Mouse (Mus musculus) spleen, postnatal 10 days (tissue): ENCODE data around the gene Pafah1b3.
"Not testable (repeated sequence)": the region's sequence is repeated elsewhere in the genome, so short reads cannot be mapped to it uniquely, and the experiment has no call there.

Source experiments
- DNase-seq, 2 experiments: peaks; one replicate each; pipeline ENCODE4 v3.0.0; 2021 to 2022; ENCODE audit warnings: low spot score in 2 of 2

Pafah1b3 gene

DNA sequence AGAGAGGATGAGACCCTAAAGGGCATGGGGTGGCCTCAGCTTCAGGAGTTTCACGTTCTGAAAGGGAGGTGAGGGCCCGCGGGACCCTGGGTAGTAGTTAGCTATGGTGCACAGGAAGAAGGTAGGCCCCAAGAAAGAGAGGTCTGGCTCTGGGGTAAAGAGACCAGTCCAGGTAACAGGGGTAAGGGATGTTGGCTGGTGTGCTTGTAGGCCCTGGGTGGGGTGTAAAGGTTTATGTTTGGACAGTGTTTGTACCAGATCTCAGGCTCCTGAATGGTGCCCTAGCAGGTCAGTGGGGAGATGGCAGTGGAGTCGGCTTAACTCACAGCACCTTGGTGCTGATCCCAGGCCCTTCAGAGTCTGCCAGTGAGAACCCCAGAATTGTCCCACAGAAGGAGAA, 28.8 kb downstream of the Pafah1b3 start:
- peak; percentile 40 to 48 for DNase-seq

DNA sequence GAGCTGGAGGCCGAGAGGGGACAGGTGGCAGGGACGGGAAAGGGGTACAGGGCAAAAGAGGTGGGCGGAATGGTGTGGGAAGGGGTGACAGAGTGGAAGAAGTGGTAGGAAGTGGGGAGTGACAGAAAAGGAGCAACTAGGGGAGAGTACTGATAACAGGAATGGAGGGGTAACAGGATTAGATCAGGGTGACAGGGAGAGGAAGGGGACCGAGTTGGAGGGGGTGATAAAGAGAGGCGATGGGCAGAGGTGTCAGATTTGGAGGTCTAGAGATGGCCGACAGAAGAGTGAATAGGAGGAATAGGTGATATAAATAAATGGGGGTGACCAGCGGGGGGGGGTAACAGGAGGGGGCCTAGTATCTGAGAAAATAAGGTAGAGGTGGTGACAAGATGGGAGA, 29.2 kb downstream of the Pafah1b3 start:
- no peak for DNase-seq

DNA sequence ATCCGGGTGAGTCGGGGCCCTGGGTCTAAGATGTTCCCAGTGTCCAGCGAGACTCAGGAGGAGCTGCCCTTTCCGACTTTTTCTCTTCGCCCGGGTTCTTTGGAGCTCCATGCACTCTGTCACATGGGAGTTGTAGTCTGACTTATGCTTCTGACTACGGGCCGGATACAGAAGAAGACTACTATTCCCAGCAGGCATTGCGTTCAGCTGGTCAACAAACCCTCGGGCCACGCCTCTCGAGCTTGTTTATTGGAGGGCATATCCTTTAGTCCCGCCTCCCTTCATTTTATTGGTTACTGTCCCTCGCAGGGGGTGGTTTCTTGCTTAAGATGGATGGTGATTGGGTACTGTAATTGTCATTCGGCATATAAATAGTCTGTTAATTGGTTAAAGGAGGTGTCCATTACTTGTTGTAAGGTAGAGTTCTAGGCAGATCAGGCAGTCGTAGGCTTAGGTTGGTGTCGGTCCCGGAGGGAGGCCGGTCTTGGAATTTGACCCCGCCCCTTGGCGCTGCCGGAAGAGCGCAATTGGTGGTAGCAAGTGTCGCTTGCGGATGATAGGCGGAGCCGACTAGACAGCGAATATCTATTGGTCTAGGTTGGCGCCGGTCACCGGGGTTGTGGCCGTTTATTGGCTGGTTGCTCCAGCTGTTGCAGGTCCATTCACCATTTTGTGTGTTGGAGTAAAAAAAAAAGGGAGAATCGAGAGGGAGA, 29.9 kb downstream of the Pafah1b3 start:
- peak; percentile 98 to 99 for DNase-seq

DNA sequence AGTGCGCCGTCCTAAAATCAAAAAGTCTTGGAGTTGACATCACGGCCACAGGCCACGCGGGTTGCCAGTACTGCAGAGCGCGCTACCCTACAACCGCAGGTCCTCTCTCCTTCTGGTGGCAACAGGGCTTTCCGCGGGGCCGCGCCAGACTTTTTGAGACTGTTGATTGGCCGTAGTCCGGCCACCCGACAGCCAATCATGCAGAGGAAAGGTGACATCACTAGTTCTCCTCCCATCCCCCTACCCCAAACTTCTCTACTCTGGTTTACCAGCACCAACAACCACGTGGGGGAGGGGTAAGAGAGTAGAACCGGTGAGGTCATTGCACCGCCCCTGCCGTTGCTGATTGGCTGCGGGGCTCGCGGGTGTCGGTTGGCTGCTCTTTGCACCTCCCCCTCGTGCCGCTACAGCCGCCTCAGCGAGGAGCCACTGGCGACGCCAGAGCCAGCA, 30.5 kb downstream of the Pafah1b3 start, which contains the start of gene Cic:
TSS of gene Cic (plus strand) at position 404 of the 450 bp plus-strand sequence.
- DNase-seq: peak in 1 of 2 experiments; percentile 97

DNA sequence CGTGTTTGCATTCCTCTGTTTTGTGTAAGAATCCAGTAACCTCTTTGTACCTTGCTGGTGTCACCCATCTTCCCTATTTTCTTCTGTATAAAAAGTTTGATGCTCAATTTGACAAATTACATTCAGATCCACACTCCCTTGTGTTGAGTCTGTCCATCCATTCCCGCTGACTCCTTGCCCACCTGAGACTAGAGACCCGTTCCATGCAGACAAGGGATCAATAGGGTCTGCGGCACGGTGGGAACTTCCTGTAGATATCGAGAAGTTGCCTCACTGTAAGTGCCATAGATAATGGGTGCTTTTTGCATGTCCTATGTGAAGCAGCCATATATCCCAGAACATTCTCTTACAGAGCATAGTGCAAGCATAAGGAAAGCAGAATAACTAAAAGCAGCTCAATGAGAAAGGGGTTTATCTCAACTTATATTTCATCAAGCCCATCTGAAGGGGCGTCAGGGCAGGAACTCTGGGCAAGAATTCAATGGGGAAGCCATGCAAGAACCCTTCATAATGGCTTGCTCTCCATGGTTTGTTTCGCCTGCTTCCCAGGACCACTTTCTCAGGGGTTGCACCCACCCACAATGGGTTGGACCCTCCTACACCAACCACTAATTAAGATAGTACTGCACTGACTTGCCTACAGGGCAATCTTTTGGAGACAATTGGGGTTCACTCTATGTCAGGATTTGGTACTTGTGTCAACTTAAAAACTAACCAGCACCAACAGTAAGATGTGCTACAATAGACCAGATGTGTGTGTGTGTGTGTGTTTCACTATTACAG, 31.4 kb downstream of the Pafah1b3 start:
- DNase-seq: no peak

DNA sequence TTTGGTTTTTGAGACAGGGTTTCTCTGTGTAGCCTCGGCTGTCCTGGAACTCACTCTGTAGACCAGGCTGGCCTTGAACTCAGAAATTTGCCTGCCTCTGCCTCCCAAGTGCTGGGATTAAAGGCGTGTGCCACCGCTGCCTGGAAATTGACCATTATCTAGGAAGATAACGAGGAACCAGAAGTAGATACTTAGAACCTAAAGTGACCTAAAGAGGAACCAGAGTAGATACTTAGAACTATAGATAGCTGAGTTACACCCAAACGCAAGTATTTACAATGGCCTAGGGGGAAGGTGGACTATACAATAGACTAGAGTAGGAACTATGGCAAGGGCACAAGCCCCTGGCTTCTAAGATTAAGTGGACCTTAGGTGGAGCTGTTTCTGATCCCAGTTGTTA, 32.0 kb downstream of the Pafah1b3 start:
- not testable (repeated sequence) for DNase-seq

DNA sequence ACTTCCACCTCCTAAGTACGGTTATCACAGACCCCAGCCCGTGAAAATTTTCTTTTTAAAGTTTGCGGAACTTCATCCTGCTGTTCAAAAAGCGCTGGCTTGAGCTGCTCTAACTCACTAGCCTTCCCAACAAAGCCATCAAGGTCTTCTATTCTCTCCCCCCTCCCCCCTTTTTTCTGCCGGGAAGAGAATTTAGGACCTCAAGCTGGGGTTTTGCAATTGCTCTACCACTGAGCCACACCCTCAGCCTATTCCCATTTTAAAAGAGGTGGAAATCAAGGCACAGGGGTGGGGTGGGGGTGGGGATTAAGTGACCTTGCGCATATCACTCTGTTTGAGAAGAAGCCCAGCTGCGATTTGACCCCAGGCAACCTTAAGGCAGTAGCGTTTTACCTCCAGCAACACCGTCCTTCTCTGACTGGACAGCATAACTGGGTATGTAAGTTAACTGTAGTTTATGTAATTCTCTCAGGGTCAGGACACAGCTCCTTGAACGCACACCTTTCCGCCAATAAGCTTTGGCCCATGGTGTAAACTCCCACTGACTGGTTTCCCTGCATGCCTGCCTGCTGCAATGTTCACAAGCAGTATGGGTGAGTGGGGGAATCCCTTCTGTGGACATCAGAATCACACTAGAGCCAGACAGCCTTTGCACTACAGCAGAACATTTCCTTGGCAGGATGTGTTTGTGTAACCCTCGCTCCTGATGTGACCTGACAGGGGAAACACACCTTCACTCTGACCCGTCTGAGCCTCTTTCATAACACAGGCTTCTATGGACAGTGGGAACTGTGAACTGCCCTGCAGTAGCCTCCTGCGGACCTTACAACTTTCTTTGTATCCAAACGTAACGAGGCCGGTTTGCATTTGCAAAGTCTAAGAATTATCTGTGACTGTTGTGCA, 33.6 kb downstream of the Pafah1b3 start:
- DNase-seq: no peak

DNA sequence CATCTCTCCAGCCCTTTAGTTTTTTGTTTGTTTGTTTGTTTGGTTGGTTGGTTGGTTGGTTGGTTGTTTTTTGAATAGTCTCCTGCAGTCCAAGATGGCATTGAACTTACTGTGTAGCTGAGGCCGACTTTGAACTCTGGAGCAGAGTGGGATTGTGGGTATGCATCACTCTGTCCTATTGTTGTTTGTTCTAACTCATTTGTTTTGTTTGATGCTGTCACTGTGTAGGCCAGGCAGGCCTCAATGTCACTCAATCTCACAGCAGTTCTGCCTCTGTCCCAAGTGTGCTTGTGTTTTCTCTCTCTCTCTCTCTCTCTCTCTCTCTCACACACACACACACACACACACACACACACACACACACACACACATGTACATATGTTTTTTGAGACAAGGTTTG, 35.9 kb downstream of the Pafah1b3 start:
- no peak for DNase-seq

DNA sequence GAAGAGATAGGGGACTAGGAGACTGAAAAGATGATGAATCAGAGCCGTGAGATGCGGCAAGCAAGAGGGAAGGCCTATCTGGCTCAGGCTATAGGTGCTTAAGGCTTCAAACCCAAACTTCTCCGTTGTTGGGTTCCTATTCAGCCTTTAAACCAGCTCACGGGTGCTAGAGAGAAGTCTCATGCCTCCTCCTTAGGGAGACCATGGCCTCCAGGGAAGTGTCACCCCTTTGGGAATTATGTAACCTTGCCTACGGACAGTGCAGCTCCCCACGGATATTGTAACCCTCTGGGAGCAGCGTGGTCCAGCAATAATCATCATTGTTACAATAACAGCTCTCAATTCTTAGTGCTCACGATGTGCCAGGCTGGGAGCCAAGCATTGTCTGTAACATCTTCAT, 46.0 kb downstream of the Pafah1b3 start:
- no peak for DNase-seq

DNA sequence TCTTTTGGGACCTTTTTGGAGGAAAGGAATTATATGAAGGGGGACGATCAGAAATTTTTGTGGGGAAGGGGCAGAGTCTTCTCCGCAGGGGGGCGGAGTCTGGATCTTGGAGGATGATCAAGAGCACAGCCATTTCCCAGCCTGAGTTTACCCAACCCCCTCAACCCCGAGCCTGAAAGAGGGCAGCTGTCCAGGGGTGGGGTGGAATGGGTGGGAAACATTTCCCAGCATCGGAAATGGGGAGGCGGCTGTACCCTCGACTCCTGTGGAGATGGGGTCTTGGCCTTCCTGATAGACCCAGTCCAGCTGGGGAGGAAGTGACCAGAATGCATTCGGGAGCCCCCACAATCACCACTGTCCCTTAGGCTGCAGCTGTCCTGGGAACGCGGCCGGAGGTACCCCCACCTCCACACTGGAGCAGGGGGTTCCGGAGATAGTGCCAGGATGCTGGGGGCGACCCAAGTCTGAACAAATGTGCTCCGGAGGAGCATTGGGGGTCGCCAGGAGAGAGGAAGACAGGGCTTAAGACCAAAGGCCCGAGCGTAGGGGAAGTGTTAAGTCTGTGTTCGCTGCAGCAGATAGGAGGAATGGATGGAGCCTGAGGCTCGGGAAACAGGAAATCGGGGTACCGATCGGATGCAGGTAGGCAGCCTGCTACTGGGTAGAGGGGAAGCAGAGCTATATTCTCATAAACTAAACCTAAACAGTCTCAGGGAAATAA, 46.6 kb downstream of the Pafah1b3 start:
- DNase-seq: peak in 1 of 2 experiments; percentile 44

DNA sequence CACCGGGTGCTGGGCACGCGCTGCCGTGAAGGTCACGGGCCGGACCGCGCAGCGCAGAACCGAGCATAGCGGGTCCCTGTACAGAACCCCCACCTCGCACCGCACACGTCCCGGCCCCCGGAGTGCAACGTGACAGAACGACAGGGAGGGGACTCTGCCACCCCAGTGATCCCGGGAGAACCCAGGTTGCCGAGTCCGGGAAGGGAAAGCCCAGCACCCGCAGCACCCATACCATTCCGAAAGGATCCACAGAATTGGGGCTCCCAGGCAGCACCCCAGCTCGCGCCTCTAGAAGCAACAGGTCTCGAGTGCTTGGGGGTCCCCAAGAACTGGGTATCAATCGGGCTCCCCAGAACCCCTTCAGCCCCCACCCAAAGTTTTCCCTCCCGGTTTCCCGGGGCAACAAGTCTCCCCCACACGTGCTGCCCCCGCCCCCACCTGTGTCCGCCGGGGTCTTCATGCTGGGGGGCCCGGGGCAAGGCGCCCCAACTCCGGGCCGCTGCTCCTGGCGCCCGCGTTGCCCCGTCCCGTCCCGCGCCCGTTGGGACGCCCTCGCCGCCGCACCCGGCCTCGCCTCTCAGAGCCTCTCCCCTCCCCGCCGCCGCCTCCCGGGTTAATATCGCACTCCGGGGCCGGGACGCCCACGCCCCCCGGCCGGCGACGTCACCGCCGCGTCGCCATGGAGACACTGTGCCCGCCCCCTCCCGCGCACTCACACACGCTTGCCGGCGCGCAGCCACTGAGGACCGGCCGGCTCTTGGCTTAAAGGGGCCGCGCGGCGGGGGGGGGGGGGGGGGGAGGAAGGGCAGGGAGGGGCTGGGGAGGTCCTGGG, 47.4 kb downstream of the Pafah1b3 start, which contains the start of gene Erf:
TSS of gene Erf (minus strand) at position 621 of the 832 bp plus-strand sequence.
- DNase-seq: peak; percentile 96

DNA sequence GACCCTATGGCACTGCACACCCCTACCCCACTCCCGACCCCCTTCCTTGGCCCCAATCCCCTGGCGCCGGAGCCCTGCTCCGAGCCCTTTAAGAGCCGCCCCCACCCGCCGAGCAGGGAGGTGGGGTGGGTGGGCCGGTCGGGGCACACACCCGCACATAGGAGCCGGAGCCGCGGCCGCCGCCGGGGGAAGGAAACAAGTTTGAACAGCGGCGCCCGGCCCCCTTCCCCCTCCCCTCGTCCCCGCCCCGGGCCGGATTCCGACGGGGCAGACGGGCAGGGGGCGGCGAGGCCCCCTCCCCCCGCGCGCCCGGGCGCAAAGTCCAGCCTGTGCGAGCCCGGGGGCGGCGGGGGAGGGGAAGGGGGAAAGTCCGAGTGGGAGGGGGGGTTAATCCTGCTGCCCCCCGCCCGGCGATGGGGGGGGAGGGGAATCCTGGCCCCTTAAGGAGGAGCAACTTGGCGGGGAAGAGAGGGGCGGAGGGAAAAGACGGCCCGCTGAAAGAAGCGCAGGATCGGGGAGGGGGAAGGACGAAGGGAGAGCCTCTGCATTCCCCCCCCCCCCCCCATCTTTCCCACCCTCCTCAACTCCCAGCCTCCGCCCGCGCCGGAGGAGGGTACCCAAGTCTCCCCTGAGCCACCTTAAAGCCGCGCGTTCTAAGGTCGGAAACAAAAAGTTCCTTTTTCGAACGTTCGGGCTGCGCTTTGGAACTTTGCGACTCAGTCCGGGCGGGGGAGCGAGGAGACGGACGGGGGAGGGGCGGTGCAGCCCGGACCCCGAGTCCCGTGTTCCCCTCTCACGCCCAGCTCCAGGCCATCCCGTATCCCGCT, 48.3 kb downstream of the Pafah1b3 start:
- peak in 1 of 2 experiments; percentile 77 for DNase-seq

DNA sequence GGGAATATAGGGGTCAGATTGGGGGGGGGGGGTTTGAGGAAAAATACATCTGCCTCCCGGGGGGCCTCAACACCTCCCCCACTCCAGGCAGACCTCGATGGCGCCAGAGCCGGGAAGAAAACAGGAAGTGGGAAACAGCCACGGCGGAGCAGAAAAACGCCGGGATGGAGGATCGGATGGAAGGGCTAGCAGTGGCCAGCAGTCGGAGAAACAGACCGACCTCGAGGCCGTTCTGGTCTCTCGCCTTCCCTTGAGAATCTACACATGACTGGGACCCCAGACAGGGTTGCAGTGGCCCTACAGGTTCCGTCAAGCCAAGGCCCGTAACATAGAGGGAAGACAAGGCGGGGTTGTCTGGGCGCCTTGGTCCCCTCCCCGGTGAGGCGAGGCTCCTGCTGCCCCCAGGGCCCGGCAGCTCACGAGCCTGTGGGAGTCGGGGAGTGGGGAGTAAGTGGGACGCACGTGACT, 48.9 kb downstream of the Pafah1b3 start:
- peak in 1 of 2 experiments; percentile 55 for DNase-seq

DNA sequence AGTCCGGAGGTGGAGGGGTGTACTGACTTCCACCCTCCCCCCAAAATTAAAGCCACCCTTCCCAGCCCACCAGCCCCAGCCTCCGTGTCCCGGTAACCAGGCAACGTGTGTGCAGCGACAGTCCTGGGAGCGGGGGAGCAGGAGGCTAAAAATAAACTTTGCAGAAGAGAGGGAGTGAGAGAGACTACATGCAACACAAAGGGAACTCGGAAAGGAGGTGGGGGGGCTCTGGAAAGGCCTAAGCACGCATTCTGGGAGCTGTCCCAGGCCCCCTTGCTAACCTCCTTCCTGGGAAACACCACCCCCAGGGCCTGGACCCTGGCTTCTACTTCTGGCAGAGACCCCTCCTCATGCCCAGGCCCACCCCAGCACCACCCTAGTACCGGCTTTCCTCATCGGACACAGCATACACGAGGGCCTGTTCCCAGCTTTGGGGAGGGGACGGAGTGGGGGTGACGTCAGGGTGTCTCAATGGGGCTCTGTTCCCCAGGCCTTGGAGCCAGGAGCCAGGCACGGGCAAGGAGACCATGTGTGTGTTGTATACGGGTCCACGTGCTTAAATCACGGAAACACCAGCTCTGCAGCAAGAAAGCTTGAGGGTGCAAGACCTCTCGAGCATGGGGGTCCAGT, 49.7 kb downstream of the Pafah1b3 start:
- DNase-seq: peak in 1 of 2 experiments; percentile 36

DNA sequence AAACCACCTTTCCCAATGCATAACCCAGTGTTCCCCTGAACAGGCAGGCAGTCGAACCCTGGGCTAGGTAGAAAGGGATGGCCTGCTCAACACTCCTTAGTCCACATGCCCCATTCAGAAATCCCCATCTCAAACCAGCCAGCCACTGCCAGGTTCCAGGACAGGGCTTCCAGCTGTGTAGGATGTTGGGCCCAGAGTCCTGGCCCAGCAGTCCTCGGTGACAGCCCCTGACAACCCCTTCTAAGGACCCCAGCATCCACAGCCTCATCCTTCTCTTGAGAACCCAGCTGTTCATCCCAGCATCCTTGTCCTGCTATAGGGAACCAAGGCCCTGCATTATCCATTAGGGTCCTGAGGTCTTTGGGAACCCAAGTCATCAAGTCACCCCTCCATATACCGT, 50.3 kb downstream of the Pafah1b3 start:
- DNase-seq: no peak

DNA sequence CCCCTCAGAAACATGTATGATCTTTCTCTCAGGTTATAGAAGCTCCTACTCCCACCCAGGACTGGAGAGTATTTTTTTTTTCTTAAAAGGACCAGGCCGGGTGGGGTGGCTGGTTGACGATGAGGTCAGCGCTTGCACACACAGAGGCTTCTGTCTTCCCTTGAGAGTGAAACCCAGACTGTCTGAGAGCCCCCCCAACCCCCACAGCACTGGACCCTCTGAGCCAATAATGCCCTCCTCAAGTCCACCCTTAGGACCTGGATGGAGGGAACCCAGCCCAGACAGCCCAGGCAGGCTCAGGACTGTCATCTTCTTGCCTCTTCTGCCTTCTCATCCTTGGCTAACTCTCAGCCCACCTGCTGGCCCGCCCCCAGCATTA, 51.0 kb downstream of the Pafah1b3 start:
- no peak for DNase-seq

DNA sequence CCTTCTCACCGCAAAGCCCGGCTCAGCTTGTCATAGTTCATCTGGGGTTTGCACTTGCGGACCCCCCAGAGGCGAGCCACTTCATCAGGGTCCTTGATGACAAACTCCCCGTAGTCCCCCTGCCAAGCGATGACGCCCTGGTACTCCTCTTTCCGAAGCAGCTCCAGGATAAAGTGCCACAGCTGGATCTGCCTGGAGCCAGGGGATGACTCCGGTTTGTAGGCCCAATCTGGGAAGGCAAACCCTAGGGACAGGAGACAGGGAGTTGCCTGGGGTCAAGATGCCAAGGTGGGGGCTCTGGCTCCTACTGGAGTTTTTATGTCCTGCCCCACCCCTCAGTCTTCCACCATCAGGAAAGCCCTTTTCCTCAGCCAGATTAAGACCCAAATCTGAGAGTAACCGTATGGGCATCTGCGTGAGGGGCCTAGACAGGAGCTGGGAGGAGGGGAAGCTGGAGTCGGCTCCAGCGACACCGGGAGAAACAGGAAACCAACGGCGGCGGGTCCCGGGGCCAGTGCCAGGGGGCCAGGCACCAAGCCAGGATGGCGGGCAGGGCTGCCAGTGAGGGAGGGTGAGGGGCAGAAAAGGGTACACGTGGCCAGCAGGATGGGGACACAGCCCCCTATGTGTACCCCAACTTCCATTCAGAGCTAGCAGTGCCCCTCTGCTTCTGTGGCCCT, 51.6 kb downstream of the Pafah1b3 start:
- DNase-seq: no peak
